Mouse (Mus musculus) hindbrain, embryonic 16.5 days (tissue): ENCODE data around the gene Pacrg. TPM values are rescaled to one million over a fixed set of nuclear protein-coding genes. Genes with fewer than 3 reads are reported as not detected.

Experiments
- ATAC-seq: fragments of 200-750 bp; cut with Nextera tagmentation; 2 replicates; pipeline ENCODE4 v1.8.0; 2017; ENCODE audit warnings: moderate TSS enrichment, moderate library complexity
- H3K27ac ChIP-seq: fragments of 300-500 bp; sonication (generic); 2 replicates; pipeline ENCODE4 v1.5.1; 2014; ENCODE audit warnings: low read depth, mild to moderate bottlenecking, control low read depth, low read length, moderate library complexity
- H3K27me3 ChIP-seq: fragments of 300-500 bp; sonication (generic); replicated peaks from 2 replicates; pipeline ENCODE4 v1.6.1; 2014; ENCODE audit warnings: low read length; ENCODE audit not compliant: control insufficient read depth, insufficient read depth
- H3K36me3 ChIP-seq: fragments of 300-500 bp; sonication (generic); 2 replicates; pipeline ENCODE4 v1.6.1; 2014; ENCODE audit warnings: mild to moderate bottlenecking, low read length, moderate library complexity, mixed read lengths; ENCODE audit not compliant: control insufficient read depth, insufficient read depth
- H3K4me1 ChIP-seq: fragments of 300-500 bp; sonication (generic); 2 replicates; pipeline ENCODE4 v1.6.1; 2014; ENCODE audit warnings: low read depth, low read length; ENCODE audit not compliant: control insufficient read depth, insufficient read depth
- H3K4me2 ChIP-seq: fragments of 300-500 bp; sonication (generic); 2 replicates; pipeline ENCODE4 v1.6.1; 2014; ENCODE audit warnings: mild to moderate bottlenecking, low read length, control low read depth, moderate library complexity
- H3K4me3 ChIP-seq: fragments of 300-500 bp; sonication (generic); 2 replicates; pipeline ENCODE4 v1.5.1; 2014; ENCODE audit warnings: mild to moderate bottlenecking, low read length, control low read depth, moderate library complexity
- H3K9ac ChIP-seq: fragments of 300-500 bp; sonication (generic); 2 replicates; pipeline ENCODE4 v1.6.1; 2014; ENCODE audit warnings: low read depth, mild to moderate bottlenecking, control low read depth, low read length, moderate library complexity
- H3K9me3 ChIP-seq: fragments of 300-500 bp; sonication (generic); 2 replicates; pipeline ENCODE4 v1.6.1; 2014; ENCODE audit warnings: mild to moderate bottlenecking, low read length, moderate library complexity; ENCODE audit not compliant: control insufficient read depth
- WGBS: fragments of 180-500 bp; shearing (Covaris S2); extraction: QIAGEN DNeasy Blood & Tissue Kit; methylation state at CpG from one replicate; pipeline ENCODE4 v1.1.7; 2014; 5-methylcytosine and 5-hydroxymethylcytosine counted together
- polyA plus RNA-seq: library from polyadenylated mRNA; unstranded; fragments of >200 nt; fragmentation: Nextera tagmentation; extraction: Ambion mirVana; gene quantifications from 2 replicates; pipeline ENCODE4 v1.2.1, GENCODE M21; 2015

Pacrg gene
- polyA plus RNA-seq, 1 experiment from 2014 or later, result 23.2 TPM

DNA sequence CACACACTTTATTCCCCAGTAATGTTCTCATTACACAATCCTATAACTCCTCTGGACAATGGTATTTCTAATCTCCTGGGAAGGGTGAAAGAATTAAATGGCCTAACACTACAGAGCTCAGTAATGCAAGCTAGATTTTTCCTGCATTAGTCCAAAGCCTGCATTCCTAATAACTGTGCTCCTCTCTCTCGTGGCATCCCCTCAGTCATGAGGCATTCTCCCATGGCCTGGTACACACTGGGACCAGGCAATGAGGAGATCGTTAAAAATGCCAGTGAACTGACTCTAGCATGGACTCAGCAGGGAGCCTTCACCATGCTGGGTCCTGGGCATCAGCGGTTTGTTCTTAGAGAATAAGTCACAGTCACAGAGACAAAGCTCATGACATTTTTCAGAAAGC, 256.8 kb downstream of the Pacrg start:
- no peak overlapping the region for H3K27ac ChIP-seq
- H3K9me3 ChIP-seq, result no peaks in the 10 kb centered on the region
- no peak overlapping the region for H3K4me2 ChIP-seq
- no peaks in the 10 kb centered on the region for H3K36me3 ChIP-seq
- 37% methylated on average over 3 of the region's 3 CpGs for WGBS
- H3K27me3 ChIP-seq, result no peaks in the 10 kb centered on the region
- ATAC-seq, result no peak
- H3K4me3 ChIP-seq, result no peak overlapping the region
- no peak overlapping the region for H3K9ac ChIP-seq
- H3K4me1 ChIP-seq, result 0 out of 2 replicates have a peak, but pooled peaks cover 4% of the 10 kb centered on the region

DNA sequence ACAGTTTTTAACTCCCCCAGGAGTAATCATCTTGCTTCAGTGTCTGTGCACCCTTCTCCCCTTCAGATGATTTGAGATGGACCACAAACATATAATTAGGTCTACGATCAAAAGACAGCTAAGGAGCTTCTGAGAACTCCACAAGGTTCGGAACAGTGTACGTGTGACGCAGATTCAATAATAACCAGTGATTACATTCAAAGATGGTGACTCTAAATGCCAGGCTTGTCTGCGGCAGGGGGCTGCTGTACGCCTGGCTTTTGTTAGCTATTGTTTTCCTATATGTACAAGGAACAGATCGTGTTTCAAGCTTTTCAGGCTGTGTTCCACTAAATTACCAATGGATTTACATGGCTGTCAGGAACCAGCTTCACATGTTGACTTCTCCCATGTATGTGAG, 264.8 kb downstream of the Pacrg start:
- no peak overlapping the region for H3K27ac ChIP-seq

DNA sequence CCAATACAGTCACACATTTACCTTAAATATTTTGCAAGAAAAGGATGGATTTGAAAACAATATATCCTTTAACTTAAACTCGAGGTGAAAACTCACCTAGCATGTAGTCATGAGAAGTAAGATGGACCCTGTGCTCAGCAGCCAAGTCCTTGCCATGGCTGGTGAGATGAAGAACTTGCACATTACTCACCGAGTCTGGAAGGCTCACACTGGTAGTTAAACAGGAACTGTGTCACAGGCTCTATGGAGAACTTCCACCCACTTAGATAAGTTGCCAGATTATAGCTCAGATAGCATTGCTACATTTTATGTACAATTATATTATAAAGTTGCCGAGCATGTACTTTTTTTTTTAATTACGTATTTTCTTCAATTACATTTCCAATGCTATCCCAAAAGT, 267.7 kb downstream of the Pacrg start:
- H3K4me2 ChIP-seq, result no peak overlapping the region
- H3K36me3 ChIP-seq, result no peaks in the 10 kb centered on the region
- no peaks in the 10 kb centered on the region for H3K4me1 ChIP-seq
- no peaks in the 10 kb centered on the region for H3K9me3 ChIP-seq
- H3K27ac ChIP-seq, result no peak overlapping the region
- no peaks in the 10 kb centered on the region for H3K27me3 ChIP-seq
- no peak overlapping the region for H3K4me3 ChIP-seq
- 95% methylated on average over 4 of the region's 4 CpGs for WGBS
- no peak for ATAC-seq
- no peak overlapping the region for H3K9ac ChIP-seq

More for the DNA sequence above, 264.8 kb downstream of the Pacrg start:
- Histone ChIP-seq H3K4me3 (no peak overlapping the region), H3K36me3 (no peaks in the 10 kb centered on the region), H3K9ac (no peak overlapping the region), H3K27me3 (no peaks in the 10 kb centered on the region), H3K4me2 (no peak overlapping the region), H3K9me3 (no peaks in the 10 kb centered on the region), H3K4me1 (no peaks in the 10 kb centered on the region)
- ATAC-seq, result no peak
- 72% methylated on average over 7 of the region's 7 CpGs for WGBS

DNA sequence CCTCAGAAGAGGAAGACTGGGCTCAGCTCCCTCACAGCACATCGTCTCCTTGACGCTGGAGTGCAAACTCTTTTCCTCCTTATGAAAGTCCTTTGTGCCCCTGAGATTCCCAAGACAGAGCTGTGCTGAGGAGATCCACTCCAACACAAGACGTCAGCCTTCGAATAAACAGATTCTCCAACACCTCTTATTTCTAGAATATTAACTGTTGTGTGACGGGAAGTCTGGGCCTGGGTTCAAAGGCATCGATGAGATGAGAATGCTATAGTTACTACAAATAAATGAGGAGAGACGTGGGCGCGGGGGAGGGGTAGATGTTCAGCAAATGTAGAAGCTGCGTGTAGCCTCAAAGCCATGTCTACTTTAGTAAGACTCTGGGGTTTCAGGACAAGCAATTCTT, 270.8 kb downstream of the Pacrg start:
- no peak overlapping the region for H3K4me3 ChIP-seq
- WGBS, result 88% methylated on average over 10 of the region's 10 CpGs
- no peak for ATAC-seq
- H3K27ac ChIP-seq, result no peak overlapping the region
- no peaks in the 10 kb centered on the region for H3K9me3 ChIP-seq
- H3K27me3 ChIP-seq, result no peaks in the 10 kb centered on the region
- no peak overlapping the region for H3K9ac ChIP-seq
- no peaks in the 10 kb centered on the region for H3K36me3 ChIP-seq
- no peak overlapping the region for H3K4me2 ChIP-seq
- H3K4me1 ChIP-seq, result no peaks in the 10 kb centered on the region

DNA sequence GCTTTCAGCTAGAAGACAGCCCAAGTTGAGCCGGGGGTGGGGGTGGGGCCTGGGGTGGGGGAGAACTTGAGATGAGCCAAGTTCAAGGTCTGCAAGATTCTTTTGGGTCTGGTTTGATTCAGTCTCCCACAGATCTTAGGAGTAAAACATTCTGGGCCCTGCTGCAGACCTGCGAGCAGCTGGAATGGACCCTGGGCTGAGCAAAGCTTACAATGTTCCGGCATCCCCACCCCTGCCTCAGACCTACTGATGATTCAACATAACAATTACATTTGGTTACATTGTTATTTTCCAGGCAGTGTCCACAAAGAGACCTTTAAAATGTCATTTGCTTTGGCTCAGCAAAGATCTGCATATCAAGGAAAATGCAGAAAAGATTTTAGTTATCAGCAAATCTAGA, 272.7 kb downstream of the Pacrg start:
- Histone ChIP-seq H3K4me3 (no peak overlapping the region), H3K9me3 (no peaks in the 10 kb centered on the region), H3K27ac (no peak overlapping the region), H3K4me2 (no peak overlapping the region), H3K27me3 (no peaks in the 10 kb centered on the region), H3K9ac (no peak overlapping the region), H3K36me3 (no peaks in the 10 kb centered on the region), H3K4me1 (no peaks in the 10 kb centered on the region)
- 89% methylated on average over 3 of the region's 3 CpGs for WGBS
- no peak for ATAC-seq

DNA sequence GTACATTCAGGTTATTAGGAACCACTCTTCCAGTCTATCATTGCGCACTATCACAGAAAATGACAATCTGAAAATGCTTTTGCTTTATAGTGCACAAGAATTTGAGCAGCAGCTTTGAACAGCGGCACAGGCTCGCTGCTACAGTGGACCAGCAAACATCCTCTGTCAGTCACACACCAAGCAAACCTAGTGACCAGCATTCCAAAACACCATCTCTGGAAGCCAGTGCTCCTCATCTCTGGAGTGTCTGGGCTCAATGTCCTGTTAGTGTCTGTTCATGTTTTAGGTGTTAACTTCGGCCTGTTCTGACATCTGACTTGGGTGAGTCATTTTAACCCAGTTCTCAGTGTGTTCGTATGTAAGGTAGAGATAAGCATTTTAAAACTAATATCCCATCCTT, 275.9 kb downstream of the Pacrg start:
- Histone ChIP-seq H3K27ac (no peak overlapping the region), H3K9ac (no peak overlapping the region), H3K4me3 (no peak overlapping the region), H3K27me3 (no peaks in the 10 kb centered on the region), H3K36me3 (no peaks in the 10 kb centered on the region), H3K9me3 (no peaks in the 10 kb centered on the region), H3K4me1 (no peaks in the 10 kb centered on the region), H3K4me2 (no peak overlapping the region)
- no peak for ATAC-seq
- WGBS, result 94% methylated on average over 5 of the region's 5 CpGs

DNA sequence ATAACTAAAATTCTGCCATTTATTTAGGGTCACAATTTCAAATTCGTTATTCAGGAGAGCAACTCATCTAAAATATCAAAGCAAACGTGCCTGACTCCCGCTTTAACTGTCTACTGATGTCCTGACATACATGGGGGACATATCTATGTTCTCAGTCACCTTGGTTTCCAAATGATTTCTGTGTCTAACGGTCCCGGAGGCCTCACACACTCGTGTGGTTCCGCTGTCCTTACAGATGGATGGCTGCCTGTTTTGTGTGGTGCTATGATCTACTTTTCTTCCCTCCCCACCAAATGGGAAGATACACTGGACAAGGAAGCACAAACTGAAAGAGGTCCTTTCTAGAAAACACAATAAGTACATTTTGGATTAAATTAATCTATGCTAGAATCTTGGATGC, 277.2 kb downstream of the Pacrg start:
- no peak overlapping the region for H3K4me3 ChIP-seq
- no peaks in the 10 kb centered on the region for H3K4me1 ChIP-seq
- H3K9ac ChIP-seq, result no peak overlapping the region
- no peak overlapping the region for H3K4me2 ChIP-seq
- no peaks in the 10 kb centered on the region for H3K27me3 ChIP-seq
- ATAC-seq, result no peak
- no peaks in the 10 kb centered on the region for H3K36me3 ChIP-seq
- no peak overlapping the region for H3K27ac ChIP-seq
- H3K9me3 ChIP-seq, result no peaks in the 10 kb centered on the region
- WGBS, result 86% methylated on average over 7 of the region's 7 CpGs

DNA sequence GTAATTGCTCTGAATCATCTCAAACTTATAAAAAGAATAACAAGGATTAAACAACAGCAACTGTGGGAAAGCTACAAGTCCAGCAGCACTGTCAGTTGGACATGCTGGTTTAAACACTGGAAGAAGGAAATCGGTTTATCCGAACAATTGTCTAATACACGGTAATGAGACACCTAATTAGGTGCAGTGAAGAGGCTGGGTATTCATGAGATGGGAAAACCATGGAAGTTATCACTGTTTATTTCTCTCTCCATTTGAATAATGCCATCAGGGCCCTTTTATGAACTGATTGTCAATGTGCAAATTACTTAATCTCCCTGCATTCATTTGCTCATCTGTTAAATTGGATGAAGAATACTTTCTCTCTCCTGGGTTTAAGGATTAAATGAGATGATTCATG, 280.1 kb downstream of the Pacrg start:
- Histone ChIP-seq H3K4me3 (no peak overlapping the region), H3K4me1 (no peaks in the 10 kb centered on the region), H3K9me3 (no peaks in the 10 kb centered on the region), H3K9ac (no peak overlapping the region), H3K4me2 (no peak overlapping the region), H3K27ac (no peak overlapping the region), H3K36me3 (no peaks in the 10 kb centered on the region), H3K27me3 (no peaks in the 10 kb centered on the region)
- ATAC-seq, result no peak
- WGBS, result 56% methylated on average over 3 of the region's 3 CpGs

DNA sequence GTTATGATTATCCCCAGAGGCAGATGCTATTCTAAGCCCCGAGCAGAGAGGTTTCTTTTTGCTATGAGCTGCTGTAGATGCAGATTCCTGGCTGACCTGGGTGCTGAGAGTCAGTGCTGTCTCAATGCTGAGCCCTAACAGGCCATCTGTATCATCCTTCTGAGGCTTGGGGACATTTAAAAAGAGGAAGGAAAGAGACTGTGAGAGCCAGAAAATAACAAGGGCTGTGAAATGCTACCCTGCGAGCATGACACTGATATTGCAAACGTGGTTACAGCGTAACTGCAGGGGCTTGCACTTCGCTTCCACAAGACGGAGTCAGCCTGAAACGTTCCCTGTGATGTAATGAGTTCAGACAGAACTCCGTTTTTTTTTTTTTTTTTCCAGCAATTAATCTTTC, 281.4 kb downstream of the Pacrg start:
- Histone ChIP-seq H3K9me3 (no peaks in the 10 kb centered on the region), H3K36me3 (no peaks in the 10 kb centered on the region), H3K4me3 (no peak overlapping the region), H3K9ac (no peak overlapping the region), H3K4me1 (no peaks in the 10 kb centered on the region), H3K4me2 (no peak overlapping the region), H3K27ac (no peak overlapping the region), H3K27me3 (no peaks in the 10 kb centered on the region)
- WGBS, result 75% methylated on average over 8 of the region's 8 CpGs
- no peak for ATAC-seq
